Mouse (Mus musculus) small intestine, adult 2 months (tissue): ENCODE measurements around the gene Acot7.

ENCODE experiments used
- CTCF ChIP-seq: fragments of 200-500 bp; IDR thresholded peaks from 2 replicates; pipeline ENCODE4 v1.5.1; 2012; ENCODE audit warnings: low read depth, mild to moderate bottlenecking, control low read depth, inconsistent platforms, low read length, moderate library complexity, mixed read lengths; ENCODE audit not compliant: insufficient replicate concordance, insufficient read length; ENCODE audit errors: extremely low read depth
- POLR2A ChIP-seq: fragments of 200-500 bp; IDR thresholded peaks from 2 replicates; pipeline ENCODE4 v1.6.1; 2012; ENCODE audit warnings: low read depth, mild to moderate bottlenecking, control low read depth, inconsistent platforms, low read length, moderate library complexity

DNA sequence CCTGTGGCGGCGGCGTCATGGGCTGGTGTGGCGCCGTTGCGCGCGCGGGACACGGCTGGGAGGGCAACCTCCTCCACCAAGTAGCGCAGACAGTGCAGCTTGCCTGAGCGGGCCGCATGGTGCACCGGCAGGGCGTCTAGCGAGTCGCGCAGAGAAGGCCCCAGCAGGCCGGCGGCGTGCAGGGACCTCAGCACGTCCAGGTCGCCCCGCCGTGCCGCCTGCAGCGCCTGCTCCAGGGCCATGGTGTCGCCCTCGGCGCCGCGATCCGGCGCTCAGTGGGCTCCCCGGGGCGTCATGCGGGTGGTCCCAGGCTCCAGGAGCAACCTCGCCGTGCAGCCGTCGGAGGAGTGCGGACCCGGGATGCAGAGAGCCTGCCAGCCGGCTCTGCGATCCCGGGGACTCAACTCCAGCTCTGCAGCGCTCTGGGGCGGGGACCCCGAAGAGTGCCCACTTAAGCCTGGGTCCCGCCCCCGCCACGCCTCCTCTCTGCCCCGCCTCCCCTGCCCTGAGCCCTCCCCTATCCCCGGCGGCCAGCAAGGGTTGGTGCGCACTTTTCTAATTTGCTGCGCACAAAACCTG lies 25.9 kb upstream of the Acot7 start, which contains the start of gene Espn:
- no peak for TF ChIP-seq POLR2A
- no peak for TF ChIP-seq CTCF
